Mouse (Mus musculus) kidney, postnatal 36 days (tissue): Measurements from ENCODE around the gene Rpl28.

Source experiments
- DNase-seq, 2 experiments: peaks; one replicate each; pipeline ENCODE4 v3.0.0; 2021 to 2022; ENCODE audit warnings: mixed read lengths in 2 of 2

Rpl28 gene

GRCm38 (mm10) chr7:4836351-4836792 is 43.7 kb downstream of the Rpl28 start:
- DNase-seq, result peak; percentile 82 to 86

- no peak for DNase-seq
Observed at GRCm38 (mm10) chr7:4837639-4838038, 45.0 kb downstream of the Rpl28 start.

GRCm38 (mm10) chr7:4842077-4842476 is 49.4 kb downstream of the Rpl28 start:
- DNase-seq, result no peak

- DNase-seq, result peak in 1 of 2 experiments; percentile 42
Observed at GRCm38 (mm10) chr7:4842634-4843131, 50.0 kb downstream of the Rpl28 start.

- DNase-seq, result peak in 1 of 2 experiments; percentile 18
Observed at GRCm38 (mm10) chr7:4843604-4844244, 51.0 kb downstream of the Rpl28 start.

GRCm38 (mm10) chr7:4844245-4844916 is 51.7 kb downstream of the Rpl28 start, which contains the start of gene Shisa7:
Gene Shisa7 (minus strand): TSS chr7:4844696.
- no peak for DNase-seq
